Mouse (Mus musculus) MEL (cell line): ENCODE data around the gene 0610012G03Rik. TPM values are rescaled to one million over a fixed set of nuclear protein-coding genes. Genes with fewer than 3 reads are reported as not detected.

ENCODE experiments used
- DNase-seq: peaks from one replicate; pipeline ENCODE4 v3.0.0; 2011; ENCODE audit warnings: low read depth, low spot score
- H3K27ac ChIP-seq: 2 replicates; pipeline ENCODE4 v1.5.1; 2012; ENCODE audit warnings: low read depth, mild to moderate bottlenecking, control low read depth, low read length, moderate library complexity; ENCODE audit not compliant: control insufficient read depth
- H3K27me3 ChIP-seq, 2 experiments: fragments of 150-350 bp in 1 of 2; sonication (generic) in 1 of 2; 2 replicates each; pipeline ENCODE4 v1.6.1; 2012; ENCODE audit warnings: low read length in 2 of 2, mild to moderate bottlenecking in 2 of 2, improper control_type of control experiment in 1 of 2, moderate library complexity in 1 of 2; ENCODE audit not compliant: insufficient read depth in 2 of 2, control insufficient read depth in 1 of 2
- H3K36me3 ChIP-seq, 2 experiments: 2 replicates each; pipeline ENCODE4 v1.6.1; 2012 to 2014; ENCODE audit warnings: low read length in 2 of 2, improper control_type of control experiment in 1 of 2, inconsistent platforms in 1 of 2, mild to moderate bottlenecking in 1 of 2; ENCODE audit not compliant: insufficient read depth in 2 of 2, control insufficient read depth in 1 of 2
- H3K4me1 ChIP-seq, 2 experiments: fragments of 150-350 bp in 1 of 2; sonication (generic) in 1 of 2; 2 replicates each; pipeline ENCODE4 v1.6.1; 2012; ENCODE audit warnings: low read length in 2 of 2, improper control_type of control experiment in 1 of 2, mild to moderate bottlenecking in 1 of 2; ENCODE audit not compliant: insufficient read depth in 2 of 2, control insufficient read depth in 1 of 2
- H3K4me3 ChIP-seq, 2 experiments: fragments of 150-350 bp in 1 of 2; sonication (generic) in 1 of 2; 2 replicates each; pipeline ENCODE4 v1.5.1; 2012; ENCODE audit warnings: low read depth in 2 of 2, low read length in 2 of 2, mild to moderate bottlenecking in 2 of 2, moderate library complexity in 2 of 2, control low read depth in 1 of 2, improper control_type of control experiment in 1 of 2; ENCODE audit not compliant: control insufficient read depth in 1 of 2, insufficient read depth in 1 of 2
- H3K79me2 ChIP-seq: 2 replicates; pipeline ENCODE4 v1.6.1; 2012; ENCODE audit warnings: mild to moderate bottlenecking, low read length, moderate library complexity; ENCODE audit not compliant: control insufficient read depth, poor library complexity, insufficient read depth
- H3K9ac ChIP-seq: 2 replicates; pipeline ENCODE4 v1.6.1; 2012; ENCODE audit warnings: low read depth, mild to moderate bottlenecking, control low read depth, low read length, moderate library complexity; ENCODE audit not compliant: control insufficient read depth, poor library complexity, severe bottlenecking
- H3K9me3 ChIP-seq: fragments of 150-350 bp; sonication (generic); replicated peaks from 2 replicates; pipeline ENCODE4 v1.6.1; 2012; ENCODE audit warnings: mild to moderate bottlenecking, low read length, improper control_type of control experiment, moderate library complexity; ENCODE audit not compliant: insufficient read depth
- BHLHE40 ChIP-seq: IDR thresholded peaks from 2 replicates; pipeline ENCODE4 v1.6.1; 2012; ENCODE audit warnings: low read depth, mild to moderate bottlenecking, inconsistent platforms, low read length, improper control_type of control experiment, borderline replicate concordance
- ELF1 ChIP-seq: IDR thresholded peaks from 2 replicates; pipeline ENCODE4 v1.6.1; 2014; ENCODE audit warnings: low read depth, mild to moderate bottlenecking, inconsistent platforms, low read length, improper control_type of control experiment, moderate library complexity
- GABPA ChIP-seq: IDR thresholded peaks from 2 replicates; pipeline ENCODE4 v1.6.1; 2012; ENCODE audit warnings: low read depth, mild to moderate bottlenecking, inconsistent platforms, low read length, improper control_type of control experiment, moderate library complexity
- GATA1 ChIP-seq: IDR thresholded peaks from 2 replicates; pipeline ENCODE4 v1.6.1; 2011; ENCODE audit warnings: low read depth, low read length, improper control_type of control experiment
- HCFC1 ChIP-seq: IDR thresholded peaks from 2 replicates; pipeline ENCODE4 v1.6.1; 2012; ENCODE audit warnings: low read depth, mild to moderate bottlenecking, inconsistent platforms, low read length, improper control_type of control experiment, moderate library complexity
- JUND ChIP-seq: IDR thresholded peaks from 2 replicates; pipeline ENCODE4 v1.6.1; 2011; ENCODE audit warnings: low read depth, mild to moderate bottlenecking, improper control_type of control experiment, low read length
- MAFK ChIP-seq: IDR thresholded peaks from 2 replicates; pipeline ENCODE4 v1.6.1; 2011; ENCODE audit warnings: low read depth, mild to moderate bottlenecking, low read length, improper control_type of control experiment, borderline replicate concordance
- MYB ChIP-seq: IDR thresholded peaks from 2 replicates; pipeline ENCODE4 v1.6.1; 2011; ENCODE audit warnings: mild to moderate bottlenecking, low read depth, low read length, improper control_type of control experiment
- NELFE ChIP-seq: IDR thresholded peaks from 2 replicates; pipeline ENCODE4 v1.6.1; 2011; ENCODE audit warnings: low read depth, low read length, improper control_type of control experiment
- POLR2AphosphoS2 ChIP-seq: IDR thresholded peaks from 2 replicates; pipeline ENCODE4 v1.6.1; 2011; ENCODE audit warnings: low read length, improper control_type of control experiment
- POLR2AphosphoS5 ChIP-seq: IDR thresholded peaks from 2 replicates; pipeline ENCODE4 v1.6.1; 2012; ENCODE audit warnings: low read depth, borderline replicate concordance, mild to moderate bottlenecking, inconsistent platforms, low read length, moderate library complexity, mixed read lengths
- SMC3 ChIP-seq: IDR thresholded peaks from 2 replicates; pipeline ENCODE4 v1.6.1; 2011; ENCODE audit warnings: low read depth, low read length, improper control_type of control experiment
- TBP ChIP-seq: IDR thresholded peaks from 2 replicates; pipeline ENCODE4 v1.8.0; 2011; ENCODE audit warnings: low read depth, low read length, improper control_type of control experiment
- USF1 ChIP-seq: IDR thresholded peaks from 2 replicates; pipeline ENCODE4 v1.6.1; 2014; ENCODE audit warnings: low read depth, mild to moderate bottlenecking, inconsistent platforms, low read length, improper control_type of control experiment, moderate library complexity
- USF2 ChIP-seq, 2 experiments: IDR thresholded peaks; 2 replicates each; pipeline ENCODE4 v1.6.1; 2011 to 2012; ENCODE audit warnings: improper control_type of control experiment in 2 of 2, low read length in 2 of 2, borderline replicate concordance in 1 of 2, inconsistent platforms in 1 of 2, low read depth in 1 of 2, mild to moderate bottlenecking in 1 of 2; ENCODE audit not compliant: insufficient read depth in 1 of 2
- ZMIZ1 ChIP-seq: IDR thresholded peaks from 2 replicates; pipeline ENCODE4 v1.6.1; 2012; ENCODE audit warnings: low read depth, mild to moderate bottlenecking, inconsistent platforms, low read length, improper control_type of control experiment, moderate library complexity
- ZNF384 ChIP-seq: IDR thresholded peaks from 2 replicates; pipeline ENCODE4 v1.6.1; 2012; ENCODE audit warnings: low read depth, mild to moderate bottlenecking, inconsistent platforms, low read length, improper control_type of control experiment
- polyA plus RNA-seq, 2 experiments: library from polyadenylated mRNA; stranded (reverse) in 1 of 2; unstranded in 1 of 2; fragments of >175 nt in 1 of 2; fragments of >200 nt in 1 of 2; gene quantifications; 2 replicates each; pipeline versions ENCODE4 v1.2.1 to v1.2.4; 2012; ENCODE audit warnings: low replicate concordance in 2 of 2, low read depth in 1 of 2; ENCODE audit not compliant: insufficient read length in 2 of 2, insufficient read depth in 1 of 2, missing spikeins in 1 of 2
- total RNA-seq: library from RNA; depleted of rRNA; stranded (reverse); fragments of 300-350 nt; gene quantifications from 2 replicates; pipeline ENCODE4 v1.2.3, GENCODE M21; 2012

The 0610012G03Rik gene
- total and polyA plus RNA-seq, 3 experiments = 41.9 to 56.2 TPM; not detected in 1

DNA sequence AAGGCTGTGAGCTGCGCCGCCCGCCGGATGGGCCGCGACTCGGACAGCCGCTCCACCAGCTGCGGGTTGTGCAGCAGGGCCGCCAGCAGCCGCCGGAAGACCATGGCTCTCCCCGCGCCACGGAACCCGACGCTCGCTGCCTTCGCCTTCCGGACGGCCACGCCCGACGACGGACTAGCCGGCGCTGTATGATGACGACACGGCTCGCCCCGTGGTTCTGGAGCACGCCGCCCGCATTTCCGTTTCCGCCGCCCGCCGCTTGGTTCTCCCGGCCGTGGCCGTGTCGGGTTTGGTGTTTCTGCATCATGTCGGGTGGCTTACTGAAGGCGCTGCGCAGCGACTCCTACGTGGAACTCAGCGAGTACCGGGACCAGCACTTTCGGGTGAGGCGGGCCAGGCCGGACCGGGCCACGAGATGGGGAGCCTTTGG, at the start of gene 0610012G03Rik, which contains the start of gene Ncbp2 (continued):
- TF ChIP-seq MAFK (no peak), SMC3 (no peak), ELF1 (peak; percentile 89)

DNA sequence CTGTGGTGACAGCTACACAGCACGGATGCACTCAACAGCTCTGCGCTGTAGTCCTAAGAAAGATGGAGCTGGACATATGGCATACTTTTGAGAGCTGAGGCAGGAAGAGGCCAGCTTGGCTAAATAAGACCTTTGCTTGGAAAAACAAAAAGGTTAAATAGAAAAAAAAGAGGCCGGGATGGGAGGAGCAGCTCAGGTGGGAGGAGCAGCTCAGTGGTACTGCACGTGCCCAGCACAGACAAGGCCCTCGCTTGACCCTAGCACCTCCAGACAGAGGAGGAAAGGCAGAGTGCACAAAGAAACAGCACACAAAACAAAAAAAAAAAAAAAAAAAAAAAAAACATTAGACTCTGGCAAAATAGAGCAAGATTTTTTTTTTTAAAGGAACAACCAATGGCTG, 48.1 kb upstream of the 0610012G03Rik start:
- Histone ChIP-seq H3K36me3 (peaks cover 0 to 2% of the 10 kb centered on the region in 2 experiments; a peak in 2 of 4 replicates), H3K79me2 (peaks cover 34% of the 10 kb centered on the region), H3K9me3 (no peaks in the 10 kb centered on the region), H3K4me1 (no peaks in the 10 kb centered on the region), H3K9ac (no peak overlapping the region)
- no peak for DNase-seq
- no peak for TF ChIP-seq USF2 (IDR thresholded peaks at IDR 0.05; ENCODE audit: borderline replicate concordance in 1 of 2, insufficient read depth in 1 of 2, low read depth in 1 of 2, low read length in 2 of 2)
- no peak for TF ChIP-seq NELFE
- TF ChIP-seq MAFK = no peak
- TF ChIP-seq ZNF384 = no peak
- TF ChIP-seq, all 39 proteins: peak for 0
- Histone ChIP-seq H3K4me3 (no peak overlapping the region), H3K27ac (no peak overlapping the region), H3K27me3 (no peaks in the 10 kb centered on the region)

DNA sequence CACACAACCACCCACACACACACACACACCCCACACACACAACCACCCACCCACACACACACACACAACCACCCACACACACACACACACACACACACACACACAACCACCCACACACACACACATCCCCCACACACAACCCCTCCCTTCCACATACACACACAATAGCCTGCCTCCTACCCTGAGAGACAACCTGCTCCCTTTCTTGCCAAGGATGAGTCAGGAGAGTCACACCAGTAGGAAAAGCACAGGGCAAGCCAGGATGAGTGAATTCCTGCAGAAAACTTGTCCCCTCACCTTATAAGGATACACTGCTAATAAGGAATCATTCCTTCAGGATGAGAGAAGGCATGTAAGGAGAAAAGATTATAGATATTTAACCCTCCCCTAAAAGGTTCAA, 45.7 kb upstream of the 0610012G03Rik start:
- H3K4me3 ChIP-seq = no peak overlapping the region
- H3K79me2 ChIP-seq = peaks cover 19% of the 10 kb centered on the region
- no peak overlapping the region for H3K27ac ChIP-seq
- DNase-seq = no peak
- no peaks in the 10 kb centered on the region for H3K4me1 ChIP-seq
- no peak overlapping the region for H3K9ac ChIP-seq
- peaks cover 0 to 12% of the 10 kb centered on the region in 2 experiments; a peak in 2 of 4 replicates for H3K36me3 ChIP-seq
- no peaks in the 10 kb centered on the region for H3K9me3 ChIP-seq
- H3K27me3 ChIP-seq = no peaks in the 10 kb centered on the region
- no peak for TF ChIP-seq TBP
- TF ChIP-seq GATA1 = no peak
- TF ChIP-seq GABPA = no peak
- TF ChIP-seq ZMIZ1 = no peak
- TF ChIP-seq USF1 = no peak
- no peak for TF ChIP-seq MYB
- no peak for TF ChIP-seq MAFK
- no peak for TF ChIP-seq HCFC1
- no peak for TF ChIP-seq POLR2AphosphoS2
- no peak for TF ChIP-seq BHLHE40
- TF ChIP-seq JUND = no peak
- TF ChIP-seq POLR2AphosphoS5 = no peak
